Mouse (Mus musculus) olfactory bulb, adult 2 months (tissue): Measurements from ENCODE around the gene March8.

ENCODE experiments used
- CTCF ChIP-seq: fragments of 200-500 bp; IDR thresholded peaks from 2 replicates; pipeline ENCODE4 v1.5.1; 2012; ENCODE audit warnings: low read depth, mild to moderate bottlenecking, low read length, moderate library complexity; ENCODE audit not compliant: insufficient read depth
- POLR2A ChIP-seq: fragments of 200-500 bp; IDR thresholded peaks from 2 replicates; pipeline ENCODE4 v1.6.1; 2012; ENCODE audit warnings: mild to moderate bottlenecking, low read depth, low read length, moderate library complexity; ENCODE audit not compliant: insufficient read depth

DNA sequence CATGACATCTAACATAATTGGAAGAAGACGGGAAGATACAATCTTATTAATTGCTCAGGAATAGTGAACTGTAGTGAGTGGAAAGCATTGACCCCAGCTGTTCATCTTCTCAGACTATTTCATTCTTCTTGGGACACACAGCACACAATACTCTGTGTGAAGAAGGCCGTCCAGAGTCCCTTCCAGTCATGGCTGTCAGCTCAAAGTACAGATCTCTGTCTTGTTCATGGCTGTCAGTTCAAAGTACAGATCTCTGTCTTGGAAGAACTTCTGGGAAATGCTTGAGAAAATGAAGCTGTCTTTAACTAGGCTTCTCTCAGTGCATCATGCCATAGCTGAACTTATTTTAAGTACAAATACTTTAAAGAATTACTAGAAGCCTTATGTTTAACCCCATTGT is 10.1 kb downstream of the March8 start:
- TF ChIP-seq POLR2A (no peak), CTCF (no peak)
